Mouse (Mus musculus) cerebellum, adult 18-20 months (tissue): ENCODE measurements around the gene Uchl1.

ENCODE experiments used
- DNase-seq, 2 experiments: peaks; one replicate each; pipeline ENCODE4 v3.0.0; 2021

Uchl1 gene

GRCm38 (mm10) chr5:66675983-66676382, at the start of gene Uchl1:
Uchl1 (plus strand) TSS chr5:66676091.
- DNase-seq = peak; percentile 88 to 93

- no peak for DNase-seq
Measured at GRCm38 (mm10) chr5:66627805-66628204, 48.1 kb upstream of the Uchl1 start.

DNA sequence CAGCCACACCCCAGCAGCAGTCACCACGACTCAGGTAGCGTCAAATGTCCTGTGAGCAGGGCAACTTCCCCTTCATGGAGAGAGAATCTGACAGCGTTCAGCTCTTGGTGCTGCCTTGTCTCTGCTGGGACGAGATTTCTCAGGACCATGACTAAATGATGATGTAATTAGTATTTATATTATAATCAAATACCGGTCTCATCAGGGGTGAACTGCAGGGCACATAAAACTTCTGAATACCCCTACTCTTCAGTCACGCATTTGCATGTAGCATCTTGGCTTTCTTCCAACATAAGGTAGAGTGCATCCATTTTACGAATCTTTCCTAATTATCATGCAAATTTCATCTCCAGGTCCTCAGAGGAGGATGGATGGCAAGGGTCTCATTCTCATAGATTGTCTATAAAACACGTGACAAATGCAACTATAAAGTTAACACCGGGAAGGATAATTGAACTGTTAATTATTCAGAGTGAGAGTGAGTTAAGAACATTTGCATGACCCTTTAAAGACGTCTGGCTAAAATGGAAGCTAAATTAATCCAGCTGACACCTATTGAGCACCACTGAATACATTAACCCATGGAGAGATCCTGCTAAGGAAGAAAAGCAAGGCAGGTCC, 40.3 kb upstream of the Uchl1 start:
- no peak for DNase-seq

GRCm38 (mm10) chr5:66642156-66642555, 33.7 kb upstream of the Uchl1 start:
- no peak for DNase-seq

DNA sequence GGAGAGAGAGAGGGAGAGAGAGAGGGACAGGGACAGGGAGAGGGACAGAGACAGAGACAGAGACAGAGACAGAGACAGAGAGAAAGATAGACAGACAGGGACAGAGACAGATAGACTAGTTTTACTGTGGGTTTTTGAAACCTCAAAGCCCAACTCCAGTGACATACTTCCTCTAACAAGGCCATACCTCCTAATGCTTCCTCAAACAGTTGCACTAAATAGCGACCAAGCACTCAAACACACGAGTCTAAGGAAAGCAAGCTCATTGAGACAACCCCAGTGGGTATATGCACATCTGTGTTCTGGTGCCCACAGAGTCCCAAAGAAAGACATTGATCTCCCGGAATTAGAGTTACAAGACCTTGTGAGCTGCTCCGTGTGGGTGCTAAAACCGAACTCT, 32.6 kb upstream of the Uchl1 start:
- DNase-seq = no peak

- DNase-seq = no peak
Measured at GRCm38 (mm10) chr5:66647504-66647903, 28.4 kb upstream of the Uchl1 start.

DNA sequence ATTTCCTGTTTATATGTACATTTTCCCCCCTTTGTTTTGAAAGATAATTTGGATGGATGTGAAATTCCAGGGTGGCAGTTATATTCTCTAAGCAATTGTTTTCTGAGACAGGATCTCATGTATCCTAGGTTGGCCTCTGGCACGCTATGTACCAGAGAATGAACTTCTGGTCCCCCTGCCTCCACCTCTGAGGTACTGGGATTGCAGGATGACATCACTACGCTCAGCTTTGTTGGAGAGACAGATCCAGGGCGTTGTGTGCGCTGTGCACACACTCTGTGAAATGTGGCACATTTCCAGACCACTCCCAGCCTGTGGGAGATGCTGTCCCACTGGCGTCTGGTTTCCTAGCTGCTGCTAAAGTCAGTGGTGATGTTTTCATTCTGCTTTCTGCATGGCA, 21.7 kb upstream of the Uchl1 start:
- no peak for DNase-seq

- peak; percentile 35 to 43 for DNase-seq
Measured at GRCm38 (mm10) chr5:66675189-66675890, 551 bp upstream of the Uchl1 start.

GRCm38 (mm10) chr5:66676457-66677117, 696 bp downstream of the Uchl1 start:
- peak; percentile 69 to 71 for DNase-seq

DNA sequence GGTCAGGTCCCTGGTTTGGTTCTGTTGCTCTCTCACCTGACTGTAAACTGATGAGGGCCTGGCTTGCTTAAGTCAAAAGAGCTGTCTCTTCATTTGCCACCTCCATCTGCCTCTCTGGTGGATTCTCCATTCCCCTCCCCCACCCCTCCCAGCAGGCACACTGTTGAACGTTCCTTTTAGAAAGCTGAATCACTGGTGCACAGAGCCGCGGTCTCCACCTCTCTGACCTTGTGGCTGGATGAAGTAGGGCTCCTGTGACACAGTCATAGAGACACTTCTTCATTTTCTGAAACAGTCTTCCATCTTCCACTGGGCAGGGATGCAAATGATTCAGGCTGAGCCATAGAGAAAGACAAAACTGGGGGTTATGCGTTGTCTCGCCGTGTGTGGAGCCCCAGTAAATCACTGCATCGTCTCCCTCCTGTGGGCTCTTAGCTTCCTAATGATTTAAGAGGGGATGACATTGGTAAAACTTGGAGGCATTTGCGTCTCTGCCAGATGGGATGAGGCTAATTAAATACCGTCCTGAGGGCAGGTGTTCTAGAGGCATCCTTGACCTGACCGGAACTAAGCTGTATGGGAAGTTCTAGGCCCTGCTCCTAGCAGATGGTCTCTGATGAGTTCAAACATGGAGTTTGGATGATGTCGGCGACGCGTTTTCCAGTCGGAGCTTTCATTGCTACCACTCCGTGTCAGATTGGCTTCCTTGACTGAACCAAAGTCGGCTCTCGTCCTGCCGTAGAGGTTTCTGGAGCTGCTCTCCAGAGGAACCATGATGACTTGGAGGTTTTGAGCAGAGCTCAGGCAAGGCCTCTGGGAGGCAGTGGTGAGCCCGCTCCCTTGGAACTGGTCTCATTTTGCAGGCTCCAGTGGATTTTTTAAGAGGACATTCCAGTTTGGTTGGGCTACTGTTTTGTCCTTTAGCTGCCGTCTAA, 1.8 kb downstream of the Uchl1 start:
- peak; percentile 31 to 36 for DNase-seq

GRCm38 (mm10) chr5:66679222-66679621, 3.3 kb downstream of the Uchl1 start:
- peak; percentile 23 to 26 for DNase-seq

GRCm38 (mm10) chr5:66685930-66686329, 10.0 kb downstream of the Uchl1 start:
- DNase-seq = no peak

DNA sequence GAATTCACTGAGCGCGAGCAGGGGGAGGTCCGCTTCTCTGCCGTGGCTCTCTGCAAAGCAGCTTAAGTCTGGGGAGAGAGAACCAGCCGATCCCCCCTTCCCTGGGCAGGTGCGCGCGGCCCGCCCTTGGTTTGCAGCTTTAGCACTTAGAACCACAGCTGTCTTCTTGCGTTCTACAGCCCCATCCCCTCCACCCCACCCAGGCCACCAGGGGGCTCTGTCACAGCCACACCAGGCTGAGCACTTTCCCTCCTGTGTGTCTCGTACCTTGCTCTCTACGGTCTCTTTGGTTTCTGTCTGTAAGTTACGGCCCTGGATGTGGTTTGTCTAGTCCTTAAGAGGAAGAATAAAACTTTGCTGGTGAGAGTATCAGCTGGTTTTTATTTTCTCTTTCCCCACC, 11.0 kb downstream of the Uchl1 start:
- DNase-seq = no peak

DNA sequence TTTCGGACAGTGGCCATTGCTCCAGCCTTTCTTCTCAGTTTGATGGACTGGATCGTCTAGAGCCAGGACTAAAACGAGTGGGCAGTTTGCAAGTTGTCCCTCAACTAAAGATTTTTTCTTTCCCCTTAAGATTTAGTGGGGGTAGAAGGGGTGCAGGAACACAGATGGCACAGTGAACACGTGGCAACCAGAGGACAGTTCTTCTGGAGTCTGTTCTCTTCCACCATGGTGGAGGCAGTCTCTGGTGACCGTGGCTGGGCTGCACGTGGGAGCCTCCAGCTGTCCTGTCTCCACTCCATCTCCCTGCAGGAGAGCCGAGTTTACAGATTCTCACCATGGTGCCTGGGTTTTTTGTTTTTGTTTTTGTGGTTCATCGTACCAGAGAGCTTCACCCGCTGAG, 11.8 kb downstream of the Uchl1 start:
- DNase-seq = no peak

DNA sequence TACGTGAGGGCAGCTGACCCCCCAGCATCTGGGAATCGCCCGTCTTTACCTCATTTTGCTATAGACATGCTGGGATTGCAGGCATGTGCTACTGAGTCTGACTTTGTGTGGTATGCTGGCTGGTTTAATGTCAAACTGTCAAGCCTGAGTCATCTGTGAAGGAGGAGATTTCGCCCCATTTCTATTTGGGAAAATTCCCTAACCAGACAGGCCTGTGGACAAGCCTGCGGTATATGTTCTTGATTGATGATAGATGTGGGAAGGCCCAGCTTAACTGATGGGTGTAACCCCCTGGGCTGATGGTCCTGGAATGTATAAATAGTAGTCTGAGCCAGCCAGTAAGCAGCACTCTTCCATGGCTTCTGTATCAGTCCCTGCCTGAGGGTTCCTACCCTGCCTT, 12.4 kb downstream of the Uchl1 start:
- DNase-seq = no peak

DNA sequence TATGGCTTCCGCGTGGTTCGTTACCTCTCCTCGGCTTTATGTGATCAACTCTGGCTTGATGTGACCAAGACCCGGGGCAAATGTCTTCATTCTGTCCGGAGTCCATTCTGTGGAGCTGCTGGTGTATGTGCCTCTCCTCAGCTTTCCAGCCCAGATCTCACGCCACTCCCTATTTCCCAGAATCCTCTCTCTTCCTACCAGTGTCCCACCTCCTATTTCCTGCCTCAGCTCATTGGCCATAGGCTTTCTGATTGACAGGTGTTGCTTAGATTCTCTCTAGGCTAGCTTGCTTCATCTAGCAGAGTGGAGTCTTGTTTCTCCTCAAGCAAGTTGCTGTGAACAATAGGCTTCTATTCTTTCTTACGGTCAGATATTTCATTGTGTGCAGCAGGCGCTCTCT, 13.9 kb downstream of the Uchl1 start:
- DNase-seq = no peak

DNA sequence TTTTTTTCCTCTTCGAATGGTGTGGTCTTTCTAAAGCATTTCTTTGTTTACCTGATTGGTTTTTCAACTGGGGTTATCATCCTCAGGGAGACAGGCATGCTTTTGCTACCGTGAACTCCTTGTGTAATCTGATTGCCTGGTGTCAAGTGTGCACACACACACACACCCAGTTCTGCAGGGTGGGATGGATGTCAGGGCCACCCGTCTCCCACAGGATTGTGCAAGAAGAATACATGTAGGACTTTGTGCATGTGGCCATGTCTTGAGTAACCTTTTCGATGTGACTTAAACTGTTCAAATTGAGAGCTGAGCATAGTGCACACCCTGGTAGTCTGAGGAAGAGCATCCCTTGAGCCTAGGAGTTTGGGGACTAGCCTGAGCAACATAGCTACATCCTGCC, 17.3 kb downstream of the Uchl1 start:
- no peak for DNase-seq

- peak; percentile 65 to 77 for DNase-seq
Measured at GRCm38 (mm10) chr5:66697119-66697518, 21.2 kb downstream of the Uchl1 start.

- DNase-seq = no peak
Measured at GRCm38 (mm10) chr5:66699911-66700310, 24.0 kb downstream of the Uchl1 start.

GRCm38 (mm10) chr5:66701951-66702350, 26.1 kb downstream of the Uchl1 start:
- DNase-seq = no peak

GRCm38 (mm10) chr5:66703317-66704004, 27.6 kb downstream of the Uchl1 start:
- DNase-seq = no peak

DNA sequence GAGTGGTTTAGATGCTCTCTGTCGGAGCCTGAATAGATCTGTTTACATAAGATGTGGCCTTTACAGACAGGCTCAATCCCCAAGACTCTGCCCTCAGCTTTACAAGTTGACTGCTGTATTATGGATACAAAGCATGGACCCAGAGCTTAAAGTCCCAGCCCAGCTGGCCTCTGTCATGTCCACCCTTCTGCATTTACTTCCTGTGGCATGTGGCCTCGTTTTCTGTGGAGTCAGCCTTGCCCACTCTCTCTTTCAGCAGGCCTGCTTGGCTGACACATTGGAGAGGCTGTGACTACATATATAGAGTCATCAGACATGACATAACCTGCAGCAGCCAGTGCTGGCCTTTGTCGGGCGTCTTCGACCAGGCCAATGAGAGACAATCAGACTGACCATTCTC, 32.0 kb downstream of the Uchl1 start:
- no peak for DNase-seq
